Mouse (Mus musculus): Measurements from ENCODE around the gene Treh.

GRCm38 (mm10) chr9:44720358-44721153 lies 47.5 kb downstream of the Treh start:
- TF ChIP-seq CTCF (IDR thresholded peaks at IDR 0.05; ENCODE audit: control insufficient read depth, insufficient read depth, low read length) (no peak), POLR2A (IDR thresholded peaks at IDR 0.05; ENCODE audit: borderline replicate concordance, control insufficient read depth, low read depth, low read length) (no peak)
